Mouse (Mus musculus) MEL (cell line): ENCODE data around the gene Skint9. TPM values are rescaled to one million over a fixed set of nuclear protein-coding genes. Genes with fewer than 3 reads are reported as not detected.

ENCODE experiments used
- polyA plus RNA-seq, 2 experiments: library from polyadenylated mRNA; stranded (reverse) in 1 of 2; unstranded in 1 of 2; fragments of >175 nt in 1 of 2; fragments of >200 nt in 1 of 2; gene quantifications; 2 replicates each; pipeline versions ENCODE4 v1.2.1 to v1.2.4; 2012; ENCODE audit warnings: low replicate concordance in 2 of 2, low read depth in 1 of 2; ENCODE audit not compliant: insufficient read length in 2 of 2, insufficient read depth in 1 of 2, missing spikeins in 1 of 2
- total RNA-seq: library from RNA; depleted of rRNA; stranded (reverse); fragments of 300-350 nt; gene quantifications from 2 replicates; pipeline ENCODE4 v1.2.3, GENCODE M21; 2012; rRNA removed

The Skint9 gene
- total and polyA plus RNA-seq, 3 experiments = not detected

Other genes with a start within 250 kb of the Skint9 start
- gene Skint3, start 201.7 kb downstream of the Skint9 start, total RNA-seq = not detected in 2 replicates
- not detected for gene Skint3, start 201.7 kb downstream of the Skint9 start, polyA plus RNA-seq
- not detected in 2 replicates for gene Skint2, start 123.2 kb upstream of the Skint9 start, total RNA-seq
- not detected for gene Skint2, start 123.2 kb upstream of the Skint9 start, polyA plus RNA-seq